Mouse (Mus musculus): ENCODE results near the gene Pax4. TPM values are rescaled to one million over a fixed set of nuclear protein-coding genes. Genes with fewer than 3 reads are reported as not detected.

Gene Pax4
- polyA plus RNA-seq, 1 experiment from 2014 or later, result 2.9 TPM

GRCm38 (mm10) chr6:28474839-28475238 lies 25.7 kb upstream of the Pax4 start, which contains the start of gene Snd1:
Snd1 (plus strand) TSS chr6:28475139.
- ATAC-seq, result no peak
- Histone ChIP-seq H3K4me1 (replicated peaks) (no peaks in the 10 kb centered on the region), H3K9me3 (no peaks in the 10 kb centered on the region), H3K27ac (no peak within 1 kb of the TSS), H3K36me3 (no peaks in the 10 kb centered on the region), H3K4me2 (replicated peaks) (no peak within 1 kb of the TSS), H3K27me3 (replicated peaks) (no peaks in the 10 kb centered on the region), H3K9ac (no peak within 1 kb of the TSS), H3K4me3 (replicated peaks) (no peak within 1 kb of the TSS)
- WGBS, result 85% methylated on average over 5 of the region's 5 CpGs

GRCm38 (mm10) chr6:28474211-28474610 lies 25.1 kb upstream of the Pax4 start:
- Histone ChIP-seq H3K4me2 (replicated peaks) (no peak overlapping the region), H3K27me3 (replicated peaks) (no peaks in the 10 kb centered on the region), H3K4me3 (replicated peaks) (no peak overlapping the region), H3K27ac (no peak overlapping the region), H3K4me1 (replicated peaks) (no peaks in the 10 kb centered on the region), H3K9me3 (no peaks in the 10 kb centered on the region), H3K36me3 (no peaks in the 10 kb centered on the region), H3K9ac (no peak overlapping the region)
- 79% methylated on average over 4 of the region's 4 CpGs for WGBS
- no peak for ATAC-seq

GRCm38 (mm10) chr6:28471284-28472035 lies 22.3 kb upstream of the Pax4 start:
- 87% methylated on average over 9 of the region's 9 CpGs for WGBS
- ATAC-seq, result no peak

GRCm38 (mm10) chr6:28470621-28471020 lies 21.5 kb upstream of the Pax4 start:
- H3K9me3 ChIP-seq, result no peaks in the 10 kb centered on the region
- WGBS, result 82% methylated on average over 5 of the region's 5 CpGs

More at GRCm38 (mm10) chr6:28471284-28472035, 22.3 kb upstream of the Pax4 start:
- no peak overlapping the region for H3K4me3 ChIP-seq (replicated peaks)
- no peaks in the 10 kb centered on the region for H3K27me3 ChIP-seq (replicated peaks)
- no peaks in the 10 kb centered on the region for H3K9me3 ChIP-seq
- H3K27ac ChIP-seq, result no peak overlapping the region
- H3K4me2 ChIP-seq (replicated peaks), result no peak overlapping the region
- no peak overlapping the region for H3K9ac ChIP-seq
- no peaks in the 10 kb centered on the region for H3K36me3 ChIP-seq
- no peaks in the 10 kb centered on the region for H3K4me1 ChIP-seq (replicated peaks)

GRCm38 (mm10) chr6:28470017-28470602 lies 21.0 kb upstream of the Pax4 start:
- 0 out of 2 replicates have a peak, but pooled peaks have one; percentile 36 for ATAC-seq
- Histone ChIP-seq H3K4me2 (replicated peaks) (no peak overlapping the region), H3K4me3 (replicated peaks) (no peak overlapping the region), H3K9ac (no peak overlapping the region), H3K9me3 (no peaks in the 10 kb centered on the region), H3K36me3 (no peaks in the 10 kb centered on the region), H3K4me1 (replicated peaks) (no peaks in the 10 kb centered on the region), H3K27ac (no peak overlapping the region), H3K27me3 (replicated peaks) (no peaks in the 10 kb centered on the region)
- WGBS, result 63% methylated on average over 4 of the region's 4 CpGs

More at GRCm38 (mm10) chr6:28470621-28471020, 21.5 kb upstream of the Pax4 start:
- Histone ChIP-seq H3K36me3 (no peaks in the 10 kb centered on the region), H3K9ac (no peak overlapping the region), H3K4me1 (replicated peaks) (no peaks in the 10 kb centered on the region), H3K27me3 (replicated peaks) (no peaks in the 10 kb centered on the region), H3K4me3 (replicated peaks) (no peak overlapping the region), H3K27ac (no peak overlapping the region), H3K4me2 (replicated peaks) (no peak overlapping the region)
- no peak for ATAC-seq

GRCm38 (mm10) chr6:28464630-28465029 lies 15.5 kb upstream of the Pax4 start:
- 16% methylated on average over 6 of the region's 6 CpGs for WGBS

GRCm38 (mm10) chr6:28460534-28460933 lies 11.4 kb upstream of the Pax4 start:
- Histone ChIP-seq H3K9ac (no peak overlapping the region), H3K4me2 (replicated peaks) (no peak overlapping the region)
- WGBS, result 5% methylated on average over 5 of the region's 5 CpGs

More at GRCm38 (mm10) chr6:28464630-28465029, 15.5 kb upstream of the Pax4 start:
- Histone ChIP-seq H3K27ac (no peak overlapping the region), H3K9me3 (no peaks in the 10 kb centered on the region), H3K4me1 (replicated peaks) (no peaks in the 10 kb centered on the region), H3K27me3 (replicated peaks) (no peaks in the 10 kb centered on the region), H3K4me3 (replicated peaks) (no peak overlapping the region), H3K4me2 (replicated peaks) (no peak overlapping the region; the same call in 1 of the 2 replicates), H3K36me3 (no peaks in the 10 kb centered on the region), H3K9ac (no peak overlapping the region)
- ATAC-seq, result peak; percentile 91

GRCm38 (mm10) chr6:28459221-28459668 lies 10.1 kb upstream of the Pax4 start:
- Histone ChIP-seq H3K27me3 (replicated peaks) (no peaks in the 10 kb centered on the region), H3K9ac (no peak overlapping the region), H3K36me3 (no peaks in the 10 kb centered on the region), H3K4me2 (replicated peaks) (no peak overlapping the region), H3K4me1 (replicated peaks) (no peaks in the 10 kb centered on the region), H3K4me3 (replicated peaks) (no peak overlapping the region), H3K9me3 (no peaks in the 10 kb centered on the region), H3K27ac (no peak overlapping the region)
- ATAC-seq, result no peak

More at GRCm38 (mm10) chr6:28460534-28460933, 11.4 kb upstream of the Pax4 start:
- ATAC-seq, result no peak
- H3K4me3 ChIP-seq (replicated peaks), result no peak overlapping the region
- no peaks in the 10 kb centered on the region for H3K9me3 ChIP-seq
- H3K27me3 ChIP-seq (replicated peaks), result no peaks in the 10 kb centered on the region
- H3K4me1 ChIP-seq (replicated peaks), result no peaks in the 10 kb centered on the region
- no peaks in the 10 kb centered on the region for H3K36me3 ChIP-seq
- no peak overlapping the region for H3K27ac ChIP-seq

- Histone ChIP-seq H3K4me3 (replicated peaks) (no peak overlapping the region), H3K4me1 (replicated peaks) (no peaks in the 10 kb centered on the region), H3K27ac (no peak overlapping the region), H3K36me3 (no peaks in the 10 kb centered on the region), H3K9me3 (no peaks in the 10 kb centered on the region), H3K9ac (no peak overlapping the region), H3K4me2 (replicated peaks) (no peak overlapping the region), H3K27me3 (replicated peaks) (peaks cover 25% of the 10 kb centered on the region)
- ATAC-seq, result no peak
- 2% methylated on average over 12 of the region's 12 CpGs for WGBS
These were observed 1.8 kb upstream of the Pax4 start for GRCm38 (mm10) chr6:28450977-28451376.

- H3K27me3 ChIP-seq (replicated peaks), result peaks cover 25% of the 10 kb centered on the region
These were observed 1.3 kb upstream of the Pax4 start for GRCm38 (mm10) chr6:28450481-28450880.

GRCm38 (mm10) chr6:28447937-28448336 lies 1.2 kb downstream of the Pax4 start:
- no peak for ATAC-seq
- WGBS, result 82% methylated on average over 7 of the region's 7 CpGs
- no peaks in the 10 kb centered on the region for H3K4me1 ChIP-seq (replicated peaks)
- no peak overlapping the region for H3K27ac ChIP-seq
- H3K4me2 ChIP-seq (replicated peaks), result no peak overlapping the region
- H3K9me3 ChIP-seq, result no peaks in the 10 kb centered on the region
- no peak overlapping the region for H3K4me3 ChIP-seq (replicated peaks)
- H3K9ac ChIP-seq, result no peak overlapping the region
- peaks cover 25% of the 10 kb centered on the region for H3K27me3 ChIP-seq (replicated peaks)
- no peaks in the 10 kb centered on the region for H3K36me3 ChIP-seq

More at GRCm38 (mm10) chr6:28450481-28450880, 1.3 kb upstream of the Pax4 start:
- Histone ChIP-seq H3K27ac (no peak overlapping the region), H3K36me3 (no peaks in the 10 kb centered on the region), H3K4me3 (replicated peaks) (no peak overlapping the region), H3K4me1 (replicated peaks) (no peaks in the 10 kb centered on the region), H3K4me2 (replicated peaks) (no peak overlapping the region), H3K9me3 (no peaks in the 10 kb centered on the region), H3K9ac (no peak overlapping the region)
- no peak for ATAC-seq
- WGBS, result 18% methylated on average over 5 of the region's 5 CpGs

GRCm38 (mm10) chr6:28431538-28431855 lies 17.7 kb downstream of the Pax4 start:
- H3K27ac ChIP-seq, result no peak overlapping the region
- 51% methylated on average over 6 of the region's 6 CpGs for WGBS
- H3K36me3 ChIP-seq, result no peaks in the 10 kb centered on the region
- no peaks in the 10 kb centered on the region for H3K9me3 ChIP-seq
- no peak overlapping the region for H3K4me3 ChIP-seq (replicated peaks)
- no peak overlapping the region for H3K4me2 ChIP-seq (replicated peaks)
- H3K4me1 ChIP-seq (replicated peaks), result no peaks in the 10 kb centered on the region
- H3K9ac ChIP-seq, result no peak overlapping the region
- no peaks in the 10 kb centered on the region for H3K27me3 ChIP-seq (replicated peaks)
- ATAC-seq, result peak; percentile 79
